Mouse (Mus musculus) heart, embryonic 11.5 days (tissue): ENCODE results near the gene Mocs3. TPM values are rescaled to one million over a fixed set of nuclear protein-coding genes. Genes with fewer than 3 reads are reported as not detected.
A peak's percentile ranks its signal among the peaks of the same experiment; 100 is the strongest.

ENCODE experiments used
- ATAC-seq: fragments of 200-750 bp; cut with Nextera tagmentation; replicated peaks from 2 replicates; pipeline ENCODE4 v1.8.0; 2017; ENCODE audit warnings: moderate library complexity; ENCODE audit not compliant: insufficient number of reproducible peaks, low FRiP score, low TSS enrichment
- H3K27ac ChIP-seq: fragments of 300-500 bp; sonication (generic); 2 replicates; pipeline ENCODE4 v1.5.1; 2014; ENCODE audit warnings: mild to moderate bottlenecking, low read depth, low read length
- H3K27me3 ChIP-seq: fragments of 300-500 bp; sonication (generic); 2 replicates; pipeline ENCODE4 v1.6.1; 2014; ENCODE audit warnings: mild to moderate bottlenecking, low read length, mixed read lengths; ENCODE audit not compliant: control insufficient read depth, insufficient read depth
- H3K36me3 ChIP-seq: fragments of 300-500 bp; sonication (generic); 2 replicates; pipeline ENCODE4 v1.6.1; 2014; ENCODE audit warnings: mild to moderate bottlenecking, low read length, moderate library complexity, mixed read lengths; ENCODE audit not compliant: control insufficient read depth, insufficient read depth
- H3K4me1 ChIP-seq: fragments of 300-500 bp; sonication (generic); 2 replicates; pipeline ENCODE4 v1.6.1; 2014; ENCODE audit warnings: low read length; ENCODE audit not compliant: control insufficient read depth, insufficient read depth
- H3K4me2 ChIP-seq: fragments of 300-500 bp; sonication (generic); 2 replicates; pipeline ENCODE4 v1.6.1; 2014; ENCODE audit warnings: mild to moderate bottlenecking, moderate library complexity
- H3K4me3 ChIP-seq: fragments of 300-500 bp; sonication (generic); 2 replicates; pipeline ENCODE4 v1.5.1; 2014; ENCODE audit warnings: low read depth, low read length
- H3K9ac ChIP-seq: fragments of 300-500 bp; sonication (generic); 2 replicates; pipeline ENCODE4 v1.6.1; 2014; ENCODE audit warnings: mild to moderate bottlenecking, low read depth, low read length, moderate library complexity
- H3K9me3 ChIP-seq: fragments of 300-500 bp; sonication (generic); replicated peaks from 2 replicates; pipeline ENCODE4 v1.6.1; 2016; ENCODE audit warnings: low read length; ENCODE audit not compliant: control insufficient read depth
- WGBS: fragments of 180-500 bp; shearing (Covaris S2); extraction: QIAGEN DNeasy Blood & Tissue Kit; methylation state at CpG from one replicate; pipeline ENCODE4 v1.1.7; 2014; ENCODE audit not compliant: insufficient replicate concordance; 5-methylcytosine and 5-hydroxymethylcytosine counted together
- polyA plus RNA-seq: library from polyadenylated mRNA; unstranded; fragments of >200 nt; fragmentation: Nextera tagmentation; extraction: Ambion mirVana; gene quantifications from 2 replicates; pipeline ENCODE4 v1.2.1, GENCODE M21; 2014

The Mocs3 gene
- polyA plus RNA-seq, 1 experiment from 2014 or later, result 4.1 TPM

DNA sequence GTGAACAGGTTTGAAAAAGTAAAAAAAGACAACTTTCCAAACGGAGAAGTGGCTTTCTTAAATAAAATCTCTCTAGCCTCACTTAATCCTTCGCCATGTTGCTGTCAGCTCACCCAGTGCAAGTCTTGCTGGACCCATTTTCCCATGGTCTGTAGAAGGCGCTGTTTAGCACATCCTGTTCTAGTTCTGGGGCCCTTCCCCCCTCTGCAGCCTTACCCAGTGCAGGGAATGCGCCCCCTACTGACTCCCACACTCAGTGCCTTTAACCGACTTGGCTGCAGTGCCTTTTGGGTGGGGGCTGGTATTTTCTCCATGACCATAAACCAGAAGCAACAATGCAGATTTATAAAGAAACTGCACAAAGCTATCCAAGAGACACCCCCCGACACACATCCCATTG lies 25.2 kb upstream of the Mocs3 start:
- 7% methylated on average over 6 of the region's 6 CpGs for WGBS
- H3K9me3 ChIP-seq, result no peaks in the 10 kb centered on the region; the same call in 1 of the 2 replicates
- H3K9ac ChIP-seq, result peak overlapping the region; percentile 100
- peak overlapping the region; percentile 62 for H3K4me2 ChIP-seq
- H3K4me3 ChIP-seq, result peak overlapping the region; percentile 100
- peaks cover 6% of the 10 kb centered on the region for H3K36me3 ChIP-seq
- H3K27ac ChIP-seq, result peak overlapping the region; percentile 31; the same call in 1 of the 2 replicates
- no peaks in the 10 kb centered on the region for H3K27me3 ChIP-seq
- peak; percentile 21; the same call in 1 of the 2 replicates for ATAC-seq
- H3K4me1 ChIP-seq, result peaks cover 17% of the 10 kb centered on the region

DNA sequence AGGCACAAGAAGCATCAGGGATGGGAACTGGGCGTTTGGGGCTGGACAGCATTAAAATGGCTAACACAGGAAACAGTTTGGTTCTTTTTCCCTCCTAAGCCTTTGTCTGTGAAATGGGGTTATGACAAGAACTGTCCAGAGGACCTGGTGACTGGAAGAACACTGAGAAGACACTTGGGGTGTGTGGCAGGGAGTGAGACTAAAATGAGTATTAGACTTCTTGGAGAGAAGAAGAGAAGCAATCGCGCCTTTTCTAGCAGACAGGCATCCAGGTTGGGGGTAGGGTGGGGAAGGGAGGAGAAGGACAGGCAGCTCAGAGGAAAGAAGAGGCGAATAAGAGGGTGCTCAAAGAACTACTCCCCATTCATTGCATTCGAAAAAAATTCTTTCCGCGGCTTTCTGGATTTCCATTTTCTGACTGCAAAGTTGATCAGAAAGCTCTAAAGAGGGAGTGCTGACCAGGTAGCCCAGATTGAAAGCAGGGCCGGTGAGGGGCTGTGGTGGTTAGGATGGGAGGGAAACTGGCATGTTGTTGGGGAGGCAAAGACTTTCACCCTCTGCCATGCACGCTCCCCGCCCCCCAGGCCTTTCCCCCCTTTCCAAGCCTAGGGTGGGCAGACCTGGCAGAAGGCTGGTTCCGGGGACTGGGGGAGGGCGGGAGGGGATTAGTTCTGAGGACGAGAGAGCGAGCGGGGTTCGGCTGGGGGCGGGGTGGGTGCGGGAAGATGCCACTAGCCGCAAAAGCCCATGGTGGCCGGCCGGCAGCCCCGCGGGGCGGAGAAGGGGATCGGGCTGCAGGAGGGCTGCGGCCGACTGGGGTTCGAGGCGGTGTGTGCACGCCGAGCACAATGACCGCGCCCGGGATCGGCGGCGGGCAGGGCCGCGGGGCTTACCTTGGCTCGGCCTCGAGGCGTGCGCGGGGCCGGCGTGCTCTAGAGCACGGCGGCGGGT lies 24.5 kb upstream of the Mocs3 start:
- WGBS, result 1% methylated on average over 47 of the region's 49 CpGs
- H3K9ac ChIP-seq, result peak overlapping the region; percentile 100
- peak; percentile 32 for ATAC-seq

DNA sequence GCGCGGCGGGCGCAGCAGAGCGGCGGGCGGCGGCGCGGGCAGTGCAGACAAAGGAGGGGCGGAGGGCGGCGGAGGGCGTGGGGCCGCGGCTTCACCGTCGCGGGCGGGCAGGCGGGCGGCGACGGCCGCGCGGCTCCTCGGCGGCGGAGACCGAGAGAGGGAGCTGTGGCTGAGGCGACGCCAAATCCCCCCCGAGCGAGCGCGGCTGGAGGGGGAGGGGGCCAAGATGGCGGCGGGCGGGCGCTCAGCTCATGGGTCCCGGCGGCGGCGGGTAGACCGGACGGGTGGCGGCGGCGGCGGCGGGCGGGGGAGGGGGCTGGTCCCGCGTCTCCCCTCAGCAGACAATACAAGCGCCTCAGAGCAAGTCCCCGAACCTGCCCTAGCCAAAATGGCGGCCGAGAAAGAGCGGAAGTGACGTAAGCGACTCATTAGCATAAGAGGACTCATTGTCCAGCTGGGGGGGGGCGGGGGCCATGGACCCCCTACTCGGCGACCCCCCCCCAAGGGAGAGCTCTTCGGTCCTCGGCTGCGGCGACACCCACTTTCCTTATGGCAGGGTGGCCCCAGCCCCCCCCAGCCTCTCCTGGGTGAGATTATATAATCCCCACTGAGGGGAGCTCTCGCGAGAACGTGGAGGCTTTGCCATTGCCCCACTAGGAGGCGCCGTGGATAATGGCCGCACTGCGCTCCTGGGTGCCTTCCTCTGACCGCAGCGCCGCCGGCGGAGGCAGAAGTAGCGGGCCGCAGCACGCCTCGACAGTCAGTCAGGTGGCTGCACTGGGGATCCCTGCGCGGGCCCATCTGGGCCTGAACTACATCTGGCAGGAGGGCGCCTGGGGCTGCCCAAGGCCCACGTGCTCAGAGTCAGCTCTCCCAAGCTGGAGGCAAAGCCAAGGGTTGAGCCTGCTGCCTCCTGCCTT lies 23.4 kb upstream of the Mocs3 start, which contains the start of gene Adnp:
Gene Adnp, minus strand, starts transcription at position 388 of the 920 bp plus-strand sequence.
- H3K27me3 ChIP-seq, result no peaks in the 10 kb centered on the region
- peak within 1 kb of the TSS; percentile 99 for H3K27ac ChIP-seq
- peak within 1 kb of the TSS; percentile 100 for H3K4me3 ChIP-seq
- WGBS, result 1% methylated on average over 40 of the region's 89 CpGs
- peaks cover 9% of the 10 kb centered on the region for H3K36me3 ChIP-seq
- H3K4me1 ChIP-seq, result peaks cover 4% of the 10 kb centered on the region
- H3K9me3 ChIP-seq, result no peaks in the 10 kb centered on the region; the same call in 1 of the 2 replicates
- peak within 1 kb of the TSS; percentile 62 for H3K4me2 ChIP-seq
- peak; percentile 86 for ATAC-seq
- H3K9ac ChIP-seq, result peak within 1 kb of the TSS; percentile 100

More for the DNA sequence above, 24.5 kb upstream of the Mocs3 start:
- H3K27me3 ChIP-seq, result no peaks in the 10 kb centered on the region
- peak overlapping the region; percentile 100 for H3K4me3 ChIP-seq
- peaks cover 7% of the 10 kb centered on the region for H3K36me3 ChIP-seq
- H3K27ac ChIP-seq, result peak overlapping the region; percentile 99
- peaks cover 10% of the 10 kb centered on the region for H3K4me1 ChIP-seq
- peak overlapping the region; percentile 62 for H3K4me2 ChIP-seq
- H3K9me3 ChIP-seq, result no peaks in the 10 kb centered on the region; the same call in 1 of the 2 replicates

DNA sequence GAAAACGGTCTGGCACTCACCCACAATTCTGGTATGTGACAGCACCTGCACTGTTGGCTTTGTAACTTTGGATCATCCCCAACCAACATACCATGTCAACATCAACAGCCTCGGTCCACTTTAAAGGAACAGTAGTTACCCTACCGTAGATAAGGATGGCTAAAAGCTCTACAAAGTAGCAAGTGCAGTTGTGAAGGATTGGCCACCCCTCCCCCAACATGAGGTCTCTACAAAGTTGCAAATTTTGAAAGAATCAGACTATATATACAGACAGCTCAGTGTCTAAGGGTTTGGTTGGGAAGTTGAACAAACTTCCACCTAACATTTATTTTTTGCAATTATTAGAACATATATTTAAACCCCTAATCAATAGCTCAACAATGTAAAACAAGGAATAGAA lies 22.5 kb upstream of the Mocs3 start:
- Histone ChIP-seq H3K27ac (peak overlapping the region; percentile 99), H3K27me3 (no peaks in the 10 kb centered on the region), H3K4me2 (no peak overlapping the region; the same call in 1 of the 2 replicates), H3K9ac (no peak overlapping the region), H3K4me1 (peaks cover 7% of the 10 kb centered on the region), H3K36me3 (peaks cover 16% of the 10 kb centered on the region), H3K9me3 (no peaks in the 10 kb centered on the region; the same call in 1 of the 2 replicates), H3K4me3 (no peak overlapping the region)
- ATAC-seq, result no peak
- WGBS, result 87% methylated on average over 3 of the region's 3 CpGs

DNA sequence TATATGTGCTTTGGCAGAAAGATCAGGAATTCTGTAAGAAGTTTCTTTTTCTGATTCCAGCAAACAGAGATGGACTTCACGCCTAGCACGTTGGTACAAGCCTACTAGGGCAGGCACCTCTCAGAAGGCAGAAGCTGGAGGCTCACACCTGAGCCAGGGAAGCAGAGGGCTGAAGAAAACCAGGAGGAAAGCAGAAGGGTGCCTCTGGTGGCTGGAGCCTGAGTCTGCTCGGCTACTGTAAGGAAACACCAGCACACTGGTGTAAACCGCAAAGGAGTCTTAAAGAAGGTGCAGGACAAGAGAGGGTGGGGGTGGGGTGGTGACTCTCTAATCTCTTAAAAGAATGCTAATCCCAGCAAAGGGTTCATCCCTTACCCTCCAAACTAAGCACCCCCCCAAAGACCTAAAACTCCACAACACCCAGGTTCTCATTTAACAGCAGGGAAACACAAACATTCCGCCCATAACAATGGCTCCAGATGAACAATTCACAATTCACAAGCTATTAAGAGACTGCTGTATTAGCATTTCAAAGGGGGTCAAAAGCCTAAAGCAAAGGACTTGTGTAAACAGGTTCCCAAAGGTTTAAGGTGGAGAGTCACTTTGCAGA lies 16.5 kb upstream of the Mocs3 start:
- peaks cover 3% of the 10 kb centered on the region; the same call in 1 of the 2 replicates for H3K4me1 ChIP-seq
- H3K36me3 ChIP-seq, result peaks cover 20% of the 10 kb centered on the region
- no peak overlapping the region for H3K4me2 ChIP-seq
- no peak overlapping the region for H3K27ac ChIP-seq
- no peak for ATAC-seq
- no peak overlapping the region for H3K4me3 ChIP-seq
- no peak overlapping the region for H3K9ac ChIP-seq
- no peaks in the 10 kb centered on the region for H3K9me3 ChIP-seq
- H3K27me3 ChIP-seq, result no peaks in the 10 kb centered on the region
- 52% methylated on average over 5 of the region's 5 CpGs for WGBS

DNA sequence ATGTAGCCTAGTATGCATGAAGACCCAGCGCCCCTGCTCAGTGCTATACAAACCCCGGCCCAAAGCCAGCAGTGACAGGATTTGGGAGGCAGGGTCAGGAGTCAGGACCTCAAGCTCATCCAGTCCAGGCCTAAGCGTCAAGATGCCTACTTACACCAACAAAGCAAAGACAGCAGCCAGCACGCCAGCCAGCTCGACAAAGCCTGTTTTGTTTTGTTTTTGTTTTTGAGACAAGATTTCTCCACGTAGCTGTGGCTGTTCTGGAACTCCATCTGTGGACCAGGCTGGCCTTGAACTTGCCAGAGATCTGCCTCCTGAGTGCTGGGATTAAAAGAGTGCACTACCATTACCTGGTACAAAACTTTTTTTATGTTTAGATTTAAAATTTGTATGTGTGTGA lies 7.1 kb upstream of the Mocs3 start:
- ATAC-seq, result no peak
- Histone ChIP-seq H3K27ac (no peak overlapping the region), H3K9me3 (no peaks in the 10 kb centered on the region), H3K9ac (no peak overlapping the region), H3K36me3 (peaks cover 29% of the 10 kb centered on the region), H3K4me1 (peaks cover 4% of the 10 kb centered on the region; the same call in 1 of the 2 replicates), H3K4me2 (no peak overlapping the region), H3K4me3 (no peak overlapping the region), H3K27me3 (no peaks in the 10 kb centered on the region)
- 88% methylated on average over 6 of the region's 6 CpGs for WGBS

DNA sequence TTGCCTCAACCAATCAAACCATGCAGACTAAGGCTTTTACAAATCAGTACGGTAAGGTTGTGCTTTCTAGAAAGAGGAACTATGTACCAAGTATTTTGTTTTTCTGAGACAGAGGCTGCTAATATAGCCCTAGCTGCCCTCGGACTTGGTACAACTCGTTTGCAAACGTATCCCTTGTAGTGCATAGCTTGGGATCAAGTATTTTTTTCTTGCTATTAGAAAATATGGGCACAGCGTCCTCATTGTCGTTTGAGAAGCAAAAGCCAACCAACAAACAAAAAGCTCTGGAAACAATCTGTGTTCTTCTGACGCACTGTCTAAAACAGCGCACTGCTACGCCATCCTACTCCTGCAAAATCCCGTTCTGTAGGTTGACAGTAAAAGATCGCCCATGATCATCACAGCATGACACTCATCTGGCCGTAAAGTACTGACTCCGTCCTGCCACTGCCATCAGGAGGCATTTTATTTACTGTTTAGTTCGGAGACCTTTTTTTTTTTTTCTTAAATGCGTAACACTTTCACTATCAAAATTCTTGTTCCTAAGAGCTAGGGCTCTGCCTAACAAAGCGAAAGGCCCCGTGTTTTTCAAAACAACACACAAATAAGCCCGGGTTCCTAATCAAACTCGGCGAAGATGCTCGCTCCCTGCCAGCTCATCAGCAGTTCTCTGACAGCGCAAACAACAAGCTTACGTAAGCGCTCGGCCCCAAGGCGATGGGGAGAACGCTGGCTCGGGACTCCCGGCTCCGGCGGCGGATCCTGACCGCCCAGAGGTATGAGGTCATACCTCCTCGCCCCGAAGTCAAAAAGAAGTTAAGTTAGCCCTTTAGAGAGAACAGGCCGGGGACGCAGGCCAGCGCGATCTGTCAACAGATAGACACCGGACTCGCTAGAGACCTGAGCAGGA lies 1.1 kb upstream of the Mocs3 start:
- H3K9ac ChIP-seq, result peak overlapping the region; percentile 90
- H3K4me1 ChIP-seq, result peaks cover 22% of the 10 kb centered on the region
- no peaks in the 10 kb centered on the region for H3K9me3 ChIP-seq
- H3K27me3 ChIP-seq, result no peaks in the 10 kb centered on the region
- H3K4me2 ChIP-seq, result peak overlapping the region; percentile 89
- H3K36me3 ChIP-seq, result peaks cover 13% of the 10 kb centered on the region
- ATAC-seq, result 0 out of 2 replicates have a peak, but pooled peaks have one; percentile 37
- H3K4me3 ChIP-seq, result peak overlapping the region; percentile 98
- peak overlapping the region; percentile 93; the same call in 1 of the 2 replicates for H3K27ac ChIP-seq
- WGBS, result 16% methylated on average over 41 of the region's 41 CpGs
